Mouse (Mus musculus) C2C12 (cell line): ENCODE results near the gene Tcaf3. TPM values are rescaled to one million over a fixed set of nuclear protein-coding genes. Genes with fewer than 3 reads are reported as not detected.
A peak's percentile ranks its signal among the peaks of the same experiment; 100 is the strongest.

ENCODE experiments used
- H3K27me3 ChIP-seq: one replicate; pipeline ENCODE4 v1.6.1; 2011; ENCODE audit not compliant: control insufficient read depth, insufficient read depth, insufficient read length
- H3K36me3 ChIP-seq: one replicate; pipeline ENCODE4 v1.6.1; 2011; ENCODE audit not compliant: control insufficient read depth, insufficient read depth
- H3K4me3 ChIP-seq: one replicate; pipeline ENCODE4 v1.5.1; 2011; ENCODE audit warnings: mild to moderate bottlenecking, control low read depth; ENCODE audit not compliant: poor library complexity, insufficient read depth, severe bottlenecking
- H3K79me2 ChIP-seq: one replicate; pipeline ENCODE4 v1.6.1; 2011; ENCODE audit not compliant: control insufficient read depth, insufficient read depth
- H3K79me3 ChIP-seq: one replicate; pipeline ENCODE4 v1.6.1; 2011; ENCODE audit warnings: low read depth, control low read depth
- H3ac ChIP-seq: one replicate; pipeline ENCODE3; 2011; ENCODE audit warnings: low read depth; ENCODE audit not compliant: control insufficient read depth, insufficient read length
- CEBPB ChIP-seq: IDR thresholded peaks from one replicate; pipeline ENCODE4 v1.6.1; 2011; ENCODE audit warnings: low read depth, mild to moderate bottlenecking, control low read depth, moderate library complexity
- CTCF ChIP-seq: IDR thresholded peaks from one replicate; pipeline ENCODE4 v1.5.1; 2011; ENCODE audit not compliant: control insufficient read depth, insufficient read depth, insufficient read length
- FOSL1 ChIP-seq: IDR thresholded peaks from one replicate; pipeline ENCODE4 v1.8.0; 2011; ENCODE audit warnings: mild to moderate bottlenecking, low read length; ENCODE audit not compliant: poor library complexity, insufficient read depth, severe bottlenecking
- MAX ChIP-seq: IDR thresholded peaks from one replicate; pipeline ENCODE4 v1.6.1; 2011; ENCODE audit warnings: mild to moderate bottlenecking, control low read depth
- MYOD1 ChIP-seq: IDR thresholded peaks from one replicate; pipeline ENCODE4 v1.6.1; 2011; ENCODE audit warnings: low read depth; ENCODE audit not compliant: control insufficient read depth, insufficient read length
- MYOG ChIP-seq: IDR thresholded peaks from one replicate; pipeline ENCODE4 v1.6.1; 2011; ENCODE audit not compliant: control insufficient read depth, insufficient read length; ENCODE audit errors: extremely low read depth
- USF1 ChIP-seq: IDR thresholded peaks from one replicate; pipeline ENCODE4 v1.6.1; 2011; ENCODE audit warnings: low read depth, mild to moderate bottlenecking, control low read depth, moderate library complexity
- long read RNA-seq, 2 experiments: library from polyadenylated mRNA; unstranded; transcript quantifications; one replicate each; pipeline ENCODE4 v2.0.0; 2019 to 2020
- polyA plus RNA-seq: library from polyadenylated mRNA; unstranded; fragments of >200 nt; fragmentation: generic; extraction: Trizol; gene quantifications from one replicate; pipeline ENCODE4 v1.2.1, GENCODE M21; 2012; ENCODE audit warnings: missing spikeins

The Tcaf3 gene
- polyA plus RNA-seq: not detected
- long read RNA-seq, experiment 1: 0 reads
- long read RNA-seq, experiment 2: 0 reads

GRCm38 (mm10) chr6:42597592-42597991, at the start of gene Tcaf3:
Gene Tcaf3, minus strand, starts transcription at chr6:42597692.
- no peak for TF ChIP-seq MYOD1

GRCm38 (mm10) chr6:42644912-42645549, 47.5 kb upstream of the Tcaf3 start, which contains the start of gene Tcaf2:
Gene Tcaf2, minus strand, starts transcription at chr6:42645254.
- peak; percentile 43 for TF ChIP-seq CTCF
- no peak for TF ChIP-seq CEBPB
- H3K79me2 ChIP-seq: no peaks in the 10 kb centered on the region
- peak within 1 kb of the TSS; percentile 15 for H3K4me3 ChIP-seq

More at GRCm38 (mm10) chr6:42597592-42597991, at the start of gene Tcaf3:
- Histone ChIP-seq H3K36me3 (no peaks in the 10 kb centered on the region), H3K79me3 (no peaks in the 10 kb centered on the region), H3K27me3 (peaks cover 5% of the 10 kb centered on the region), H3K4me3 (no peak within 1 kb of the TSS), H3K79me2 (no peaks in the 10 kb centered on the region), H3ac (no peak within 1 kb of the TSS)

GRCm38 (mm10) chr6:42634393-42634792, 36.9 kb upstream of the Tcaf3 start:
- Histone ChIP-seq H3ac (no peak overlapping the region), H3K36me3 (no peaks in the 10 kb centered on the region), H3K79me2 (no peaks in the 10 kb centered on the region), H3K4me3 (no peak overlapping the region), H3K27me3 (no peaks in the 10 kb centered on the region), H3K79me3 (no peaks in the 10 kb centered on the region)
- TF ChIP-seq CEBPB (no peak), FOSL1 (no peak), MYOG (no peak), MAX (no peak), CTCF (no peak), USF1 (no peak), MYOD1 (no peak)

More at GRCm38 (mm10) chr6:42644912-42645549, 47.5 kb upstream of the Tcaf3 start, which contains the start of gene Tcaf2:
- Histone ChIP-seq H3K36me3 (no peaks in the 10 kb centered on the region), H3ac (no peak within 1 kb of the TSS), H3K79me3 (no peaks in the 10 kb centered on the region), H3K27me3 (no peaks in the 10 kb centered on the region)

GRCm38 (mm10) chr6:42631395-42631794, 33.9 kb upstream of the Tcaf3 start:
- H3K79me2 ChIP-seq: no peaks in the 10 kb centered on the region
- H3ac ChIP-seq: no peak overlapping the region
- no peaks in the 10 kb centered on the region for H3K36me3 ChIP-seq
- no peaks in the 10 kb centered on the region for H3K27me3 ChIP-seq
- H3K79me3 ChIP-seq: no peaks in the 10 kb centered on the region
- no peak for TF ChIP-seq USF1
- TF ChIP-seq FOSL1: no peak
- no peak for TF ChIP-seq MYOD1
- no peak for TF ChIP-seq CTCF
- no peak for TF ChIP-seq MYOG
- no peak for TF ChIP-seq MAX
- TF ChIP-seq CEBPB: no peak
- no peak overlapping the region for H3K4me3 ChIP-seq

- TF ChIP-seq CEBPB (no peak), MYOG (no peak), MAX (no peak), FOSL1 (no peak), USF1 (no peak), MYOD1 (no peak), CTCF (no peak)
Measured at GRCm38 (mm10) chr6:42616904-42617303, 19.4 kb upstream of the Tcaf3 start.

GRCm38 (mm10) chr6:42612218-42612617, 14.7 kb upstream of the Tcaf3 start:
- TF ChIP-seq FOSL1: no peak
- TF ChIP-seq MAX: no peak
- TF ChIP-seq CEBPB: peak; percentile 46
- no peaks in the 10 kb centered on the region for H3K79me2 ChIP-seq
- no peaks in the 10 kb centered on the region for H3K36me3 ChIP-seq
- H3K27me3 ChIP-seq: no peaks in the 10 kb centered on the region
- no peak overlapping the region for H3ac ChIP-seq
- H3K4me3 ChIP-seq: no peak overlapping the region
- no peaks in the 10 kb centered on the region for H3K79me3 ChIP-seq

More at GRCm38 (mm10) chr6:42616904-42617303, 19.4 kb upstream of the Tcaf3 start:
- no peak overlapping the region for H3ac ChIP-seq
- H3K36me3 ChIP-seq: no peaks in the 10 kb centered on the region
- no peaks in the 10 kb centered on the region for H3K79me2 ChIP-seq
- H3K79me3 ChIP-seq: no peaks in the 10 kb centered on the region
- H3K4me3 ChIP-seq: no peak overlapping the region
- H3K27me3 ChIP-seq: no peaks in the 10 kb centered on the region
